Mouse (Mus musculus) effector memory CD4-positive, alpha-beta T cell, adult 5 months (primary cell): ENCODE results near the gene Gpr182. TPM values are rescaled to one million over a fixed set of nuclear protein-coding genes. Genes with fewer than 3 reads are reported as not detected.

ENCODE experiments used
- polyA plus RNA-seq: library from polyadenylated mRNA; unstranded; fragments of 100-300 nt; shearing (Covaris generic); gene quantifications from one replicate; pipeline ENCODE4 v1.2.1, GENCODE M21; 2017

Gpr182 gene
- polyA plus RNA-seq = not detected

GRCm38 (mm10) chr10:127751548-127751947 is at the start of gene Gpr182:
TSS of gene Gpr182 (minus strand) at chr10:127751732.

DNA sequence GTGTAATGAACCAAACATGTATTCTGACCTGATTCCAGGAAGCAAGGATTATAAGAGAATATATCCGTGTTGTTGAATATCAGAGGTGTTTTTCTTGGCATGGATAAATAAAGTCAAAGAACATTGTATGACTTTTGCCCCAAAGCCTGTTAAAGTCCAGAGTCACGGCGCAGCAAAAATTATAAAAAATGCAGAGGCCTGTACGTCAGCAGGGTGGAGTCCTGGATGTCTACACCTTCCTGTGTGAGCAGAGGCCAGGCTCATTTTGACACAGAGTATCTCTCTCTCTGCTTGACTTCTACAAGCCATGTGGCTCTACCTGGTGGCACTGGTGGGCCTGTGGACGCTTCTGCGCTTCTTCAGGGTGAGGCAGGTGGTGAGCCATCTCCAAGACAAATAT is 49.4 kb upstream of the Gpr182 start, which contains the start of gene Rdh16:
Gene Rdh16 (plus strand): TSS at position 262 of the 400 bp plus-strand sequence.

DNA sequence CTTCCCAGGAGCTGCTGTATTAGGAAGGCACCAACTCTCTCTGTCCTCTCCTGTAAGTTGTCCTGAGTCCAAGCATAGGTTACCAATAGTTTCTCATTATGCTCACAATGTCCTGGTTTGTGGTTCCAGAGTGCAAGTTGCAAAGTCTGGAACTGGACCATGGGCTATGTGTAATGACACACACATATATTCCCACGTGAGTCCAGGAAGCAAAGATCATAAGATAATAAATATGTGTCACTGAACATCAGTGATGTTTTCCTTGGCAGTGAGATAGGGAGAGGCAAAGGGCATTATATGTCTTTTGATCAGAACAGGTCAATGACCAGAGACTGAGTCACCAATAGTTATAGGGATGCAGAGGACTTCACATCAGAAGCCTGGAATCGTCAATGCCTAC is 24.5 kb upstream of the Gpr182 start, which contains the start of gene Rdh9:
Gene Rdh9 (plus strand): TSS at position 376 of the 400 bp plus-strand sequence.

GRCm38 (mm10) chr10:127759181-127760110 is 7.9 kb upstream of the Gpr182 start, which contains the start of the genes Rdh1 and Rdh16f1:
TSS of gene Rdh1 (plus strand) at chr10:127759721.
TSS of gene Rdh16f1 (plus strand) at chr10:127759787.

DNA sequence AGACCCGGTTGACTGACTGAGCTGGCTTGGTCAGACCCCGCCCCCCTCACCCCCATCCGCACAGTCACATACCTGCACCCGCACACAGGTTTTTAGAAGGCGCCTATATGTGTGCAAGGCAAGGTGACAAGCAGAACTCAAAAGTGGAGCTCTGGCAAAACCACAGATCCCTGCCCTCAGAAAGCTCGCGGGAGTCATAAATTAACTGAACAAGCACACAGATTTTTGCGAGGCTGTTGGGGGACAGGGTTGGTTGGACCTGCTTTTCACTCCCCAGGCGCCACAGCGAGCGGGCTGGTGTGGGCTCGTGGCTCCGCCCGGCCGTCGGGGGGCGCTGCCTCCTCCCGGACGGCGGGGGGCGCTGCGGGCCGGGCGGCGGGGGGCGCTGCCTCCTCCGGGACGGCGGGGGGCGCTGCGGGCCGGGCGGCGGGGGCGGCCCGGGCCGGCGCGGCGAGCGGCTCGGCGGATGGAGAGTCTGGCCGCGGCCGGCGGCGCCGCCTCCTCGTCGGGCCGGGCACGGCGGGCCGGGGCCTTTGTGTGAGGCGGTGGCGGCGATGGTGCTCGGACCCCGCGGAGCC is 12.4 kb downstream of the Gpr182 start, which contains the start of gene Zbtb39:
Gene Zbtb39 (plus strand): TSS at position 456 of the 578 bp plus-strand sequence.

DNA sequence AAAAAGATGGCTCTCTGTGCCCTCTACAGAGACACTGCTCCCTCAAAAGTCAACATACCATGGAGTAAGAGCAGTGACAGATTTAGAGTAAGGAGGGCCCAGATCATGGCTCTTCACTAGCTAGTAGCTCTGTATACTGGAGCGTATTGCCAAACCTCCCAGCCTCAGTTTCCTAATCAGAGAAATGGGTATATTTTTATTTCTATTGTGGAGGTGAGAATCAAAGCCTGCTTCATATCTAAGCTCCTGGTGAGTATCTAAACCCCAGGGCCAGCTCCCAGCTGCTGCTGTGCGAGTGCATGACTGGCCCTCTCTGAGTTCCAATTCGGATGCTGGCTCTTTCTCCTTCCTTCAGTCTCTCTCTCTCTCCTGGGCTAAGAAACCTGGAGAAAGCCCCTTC is 27.4 kb downstream of the Gpr182 start, which contains the start of gene Tac2:
Gene Tac2 (plus strand): TSS at position 301 of the 400 bp plus-strand sequence.

GRCm38 (mm10) chr10:127704766-127705220 is 46.7 kb downstream of the Gpr182 start, which contains the start of gene Myo1a:
TSS of gene Myo1a (plus strand) at chr10:127705170.

Other genes starting within 250 kb of the Gpr182 start
- gene Ndufa4l2, start 236.8 kb downstream of the Gpr182 start, polyA plus RNA-seq = not detected
- gene Shmt2, start 229.3 kb downstream of the Gpr182 start, polyA plus RNA-seq = 51.9 TPM
- not detected for gene Nxph4, start 217.2 kb downstream of the Gpr182 start, polyA plus RNA-seq
- 0.59 TPM for gene Lrp1, start 130.6 kb downstream of the Gpr182 start, polyA plus RNA-seq
- 217 TPM for gene Stat6, start 108.7 kb downstream of the Gpr182 start, polyA plus RNA-seq
- gene Nemp1, start 84.8 kb downstream of the Gpr182 start, polyA plus RNA-seq = 8.3 TPM
- 36.8 TPM for gene Nab2, start 83.2 kb downstream of the Gpr182 start, polyA plus RNA-seq
- gene Myo1a, start 46.6 kb downstream of the Gpr182 start, polyA plus RNA-seq = 0.11 TPM
- gene Tac2, start 27.3 kb downstream of the Gpr182 start, polyA plus RNA-seq = not detected
- 0.42 TPM for gene Zbtb39, start 12.2 kb downstream of the Gpr182 start, polyA plus RNA-seq
- gene Rdh1, start 8.0 kb upstream of the Gpr182 start, polyA plus RNA-seq = 0.09 TPM
- not detected for gene Rdh16f1, start 8.1 kb upstream of the Gpr182 start, polyA plus RNA-seq
- gene Rdh9, start 24.7 kb upstream of the Gpr182 start, polyA plus RNA-seq = 0.42 TPM
- not detected for gene Rdh16, start 49.4 kb upstream of the Gpr182 start, polyA plus RNA-seq
- not detected for gene Rdh19, start 98.2 kb upstream of the Gpr182 start, polyA plus RNA-seq
- gene Rdh16f2, start 114.7 kb upstream of the Gpr182 start, polyA plus RNA-seq = not detected
- not detected for gene Rdh7, start 137.1 kb upstream of the Gpr182 start, polyA plus RNA-seq
- not detected for gene Sdr9c7, start 146.8 kb upstream of the Gpr182 start, polyA plus RNA-seq